Mouse (Mus musculus) heart, embryonic 14.5 days (tissue): Measurements from ENCODE around the gene Ranbp3. TPM values are rescaled to one million over a fixed set of nuclear protein-coding genes. Genes with fewer than 3 reads are reported as not detected.
A peak's percentile ranks its signal among the peaks of the same experiment; 100 is the strongest.

ENCODE experiments used
- ATAC-seq: fragments of 200-750 bp; cut with Nextera tagmentation; 2 replicates; pipeline ENCODE4 v1.8.0; 2017; ENCODE audit warnings: low read depth, moderate TSS enrichment; ENCODE audit not compliant: insufficient number of reproducible peaks, insufficient read depth, low FRiP score
- H3K27ac ChIP-seq, 2 experiments: fragments of 200-500 bp in 1 of 2; fragments of 300-500 bp in 1 of 2; sonication (generic) in 1 of 2; replicated peaks in 1 of 2; 2 replicates each; pipeline ENCODE4 v1.5.1; 2012 to 2014; ENCODE audit warnings: low read depth in 2 of 2, low read length in 2 of 2, control low read depth in 1 of 2, mild to moderate bottlenecking in 1 of 2, mixed read lengths in 1 of 2; ENCODE audit not compliant: control insufficient read depth in 1 of 2, insufficient read depth in 1 of 2
- H3K27me3 ChIP-seq: fragments of 300-500 bp; sonication (generic); 2 replicates; pipeline ENCODE4 v1.6.1; 2014; ENCODE audit warnings: mild to moderate bottlenecking, low read length, control low read depth; ENCODE audit not compliant: control insufficient read depth, insufficient read depth
- H3K36me3 ChIP-seq: fragments of 300-500 bp; sonication (generic); 2 replicates; pipeline ENCODE4 v1.6.1; 2014; ENCODE audit warnings: mild to moderate bottlenecking, control low read depth, low read length, mixed read lengths; ENCODE audit not compliant: control insufficient read depth, insufficient read depth
- H3K4me1 ChIP-seq, 2 experiments: fragments of 200-500 bp in 1 of 2; fragments of 300-500 bp in 1 of 2; sonication (generic) in 1 of 2; 2 replicates each; pipeline ENCODE4 v1.6.1; 2012 to 2014; ENCODE audit warnings: low read length in 2 of 2, control low read depth in 1 of 2, mixed read lengths in 1 of 2; ENCODE audit not compliant: control insufficient read depth in 2 of 2, insufficient read depth in 2 of 2
- H3K4me2 ChIP-seq: fragments of 300-500 bp; sonication (generic); 2 replicates; pipeline ENCODE4 v1.6.1; 2014; ENCODE audit warnings: mild to moderate bottlenecking, low read length
- H3K4me3 ChIP-seq, 2 experiments: fragments of 200-500 bp in 1 of 2; fragments of 300-500 bp in 1 of 2; sonication (generic) in 1 of 2; 2 replicates each; pipeline ENCODE4 v1.5.1; 2012 to 2014; ENCODE audit warnings: low read length in 2 of 2, mild to moderate bottlenecking in 2 of 2, control low read depth in 1 of 2, low read depth in 1 of 2, moderate library complexity in 1 of 2; ENCODE audit not compliant: control insufficient read depth in 1 of 2, insufficient read depth in 1 of 2
- H3K9ac ChIP-seq: fragments of 300-500 bp; sonication (generic); 2 replicates; pipeline ENCODE4 v1.6.1; 2014; ENCODE audit warnings: mild to moderate bottlenecking, low read length
- H3K9me3 ChIP-seq: fragments of 300-500 bp; sonication (generic); 2 replicates; pipeline ENCODE4 v1.6.1; 2016; ENCODE audit warnings: low read length, control low read depth; ENCODE audit not compliant: control insufficient read depth
- WGBS: fragments of 180-500 bp; shearing (Covaris S2); extraction: QIAGEN DNeasy Blood & Tissue Kit; methylation state at CpG from one replicate; pipeline ENCODE4 v1.1.7; 2014; 5-methylcytosine and 5-hydroxymethylcytosine counted together
- polyA plus RNA-seq: library from polyadenylated mRNA; unstranded; fragments of >200 nt; fragmentation: Nextera tagmentation; extraction: Ambion mirVana; gene quantifications from 2 replicates; pipeline ENCODE4 v1.2.1, GENCODE M21; 2014

Ranbp3 gene
- polyA plus RNA-seq, 1 experiment from 2014 or later, result 58.1 TPM

GRCm38 (mm10) chr17:56631807-56632206 lies 41.3 kb upstream of the Ranbp3 start:
- H3K9me3 ChIP-seq, result no peaks in the 10 kb centered on the region
- H3K36me3 ChIP-seq, result no peaks in the 10 kb centered on the region
- 58% methylated on average over 4 of the region's 4 CpGs for WGBS
- no peak overlapping the region for H3K27ac ChIP-seq
- H3K27me3 ChIP-seq, result 0 out of 2 replicates have a peak, but pooled peaks cover 3% of the 10 kb centered on the region
- H3K9ac ChIP-seq, result no peak overlapping the region
- H3K4me2 ChIP-seq, result no peak overlapping the region
- ATAC-seq, result no peak
- peaks cover 6 to 7% of the 10 kb centered on the region in 2 experiments; a peak in 3 of 4 replicates for H3K4me1 ChIP-seq
- no peak overlapping the region for H3K4me3 ChIP-seq

- H3K36me3 ChIP-seq, result no peaks in the 10 kb centered on the region
- WGBS, result 77% methylated on average over 6 of the region's 6 CpGs
- 0 out of 2 replicates have a peak, but pooled peaks cover 3% of the 10 kb centered on the region for H3K27me3 ChIP-seq
- H3K4me3 ChIP-seq, result no peak overlapping the region
- H3K4me1 ChIP-seq, result no peaks in the 10 kb centered on the region
- H3K9me3 ChIP-seq, result no peaks in the 10 kb centered on the region
- no peak for ATAC-seq
- H3K9ac ChIP-seq, result no peak overlapping the region
- H3K27ac ChIP-seq, result no peak overlapping the region
- no peak overlapping the region for H3K4me2 ChIP-seq
These were observed 39.1 kb upstream of the Ranbp3 start for GRCm38 (mm10) chr17:56634023-56634422.

- Histone ChIP-seq H3K36me3 (no peaks in the 10 kb centered on the region), H3K27me3 (no peaks in the 10 kb centered on the region), H3K9ac (no peak overlapping the region), H3K4me1 (peaks cover 2 to 5% of the 10 kb centered on the region in 2 experiments; a peak in 2 of 4 replicates), H3K9me3 (no peaks in the 10 kb centered on the region), H3K4me2 (no peak overlapping the region), H3K27ac (no peak overlapping the region), H3K4me3 (no peak overlapping the region)
- 79% methylated on average over 4 of the region's 4 CpGs for WGBS
- ATAC-seq, result no peak
These were observed 29.9 kb upstream of the Ranbp3 start for GRCm38 (mm10) chr17:56643237-56643636.

- no peak overlapping the region for H3K4me3 ChIP-seq
- ATAC-seq, result no peak
- 44% methylated on average over 11 of the region's 13 CpGs for WGBS
These were observed 25.5 kb upstream of the Ranbp3 start for GRCm38 (mm10) chr17:56647546-56647945.

GRCm38 (mm10) chr17:56651801-56652200 lies 21.3 kb upstream of the Ranbp3 start:
- H3K9ac ChIP-seq, result no peak overlapping the region
- WGBS, result 20% methylated on average over 10 of the region's 10 CpGs
- no peak for ATAC-seq
- no peak overlapping the region for H3K27ac ChIP-seq
- H3K9me3 ChIP-seq, result no peaks in the 10 kb centered on the region
- H3K36me3 ChIP-seq, result no peaks in the 10 kb centered on the region
- H3K4me3 ChIP-seq, result no peak overlapping the region
- peaks cover 2 to 5% of the 10 kb centered on the region in 2 experiments; a peak in 2 of 4 replicates for H3K4me1 ChIP-seq
- no peaks in the 10 kb centered on the region for H3K27me3 ChIP-seq
- no peak overlapping the region for H3K4me2 ChIP-seq

More at GRCm38 (mm10) chr17:56647546-56647945, 25.5 kb upstream of the Ranbp3 start:
- peaks cover 2 to 5% of the 10 kb centered on the region in 2 experiments; a peak in 2 of 4 replicates for H3K4me1 ChIP-seq
- H3K9ac ChIP-seq, result no peak overlapping the region
- no peaks in the 10 kb centered on the region for H3K27me3 ChIP-seq
- no peaks in the 10 kb centered on the region for H3K9me3 ChIP-seq
- H3K27ac ChIP-seq, result no peak overlapping the region
- H3K4me2 ChIP-seq, result 0 out of 2 replicates have a peak overlapping the region, but pooled peaks have one; percentile 13
- no peaks in the 10 kb centered on the region for H3K36me3 ChIP-seq

GRCm38 (mm10) chr17:56654771-56655170 lies 18.3 kb upstream of the Ranbp3 start:
- ATAC-seq, result no peak
- Histone ChIP-seq H3K9me3 (no peaks in the 10 kb centered on the region), H3K4me3 (no peak overlapping the region), H3K4me2 (no peak overlapping the region), H3K27ac (no peak overlapping the region), H3K9ac (no peak overlapping the region), H3K4me1 (no peaks in the 10 kb centered on the region), H3K36me3 (no peaks in the 10 kb centered on the region), H3K27me3 (no peaks in the 10 kb centered on the region)
- 55% methylated on average over 2 of the region's 2 CpGs for WGBS

- Histone ChIP-seq H3K27ac (no peak overlapping the region), H3K4me3 (no peak overlapping the region), H3K36me3 (no peaks in the 10 kb centered on the region), H3K9me3 (no peaks in the 10 kb centered on the region), H3K4me1 (no peaks in the 10 kb centered on the region), H3K27me3 (no peaks in the 10 kb centered on the region), H3K9ac (no peak overlapping the region), H3K4me2 (no peak overlapping the region)
- no peak for ATAC-seq
- 56% methylated on average over 3 of the region's 3 CpGs for WGBS
These were observed 17.8 kb upstream of the Ranbp3 start for GRCm38 (mm10) chr17:56655311-56655710.

GRCm38 (mm10) chr17:56656171-56656570 lies 16.9 kb upstream of the Ranbp3 start:
- Histone ChIP-seq H3K27ac (no peak overlapping the region), H3K9me3 (no peaks in the 10 kb centered on the region), H3K27me3 (no peaks in the 10 kb centered on the region), H3K36me3 (no peaks in the 10 kb centered on the region), H3K4me1 (no peaks in the 10 kb centered on the region), H3K4me2 (no peak overlapping the region), H3K9ac (no peak overlapping the region), H3K4me3 (no peak overlapping the region)
- WGBS, result 79% methylated on average over 6 of the region's 6 CpGs
- ATAC-seq, result no peak
